Mouse (Mus musculus) monocyte, adult 59 days (primary cell): ENCODE data around the gene Gm17571. TPM values are rescaled to one million over a fixed set of nuclear protein-coding genes. Genes with fewer than 3 reads are reported as not detected.

Source experiments
- total RNA-seq, 2 experiments: library from RNA; stranded (reverse); gene quantifications; one replicate each; pipeline ENCODE4 v1.2.4; 2023

Gene Gm17571
- not detected for total RNA-seq

GRCm38 (mm10) chr9:13446703-13447285, at the start of gene Gm17571:
Gene Gm17571, minus strand, starts transcription at chr9:13446753.

Other genes starting within 250 kb of the Gm17571 start
- 1 to 10 TPM; 7.7 to 8.8 TPM for gene Jrkl, start 200.9 kb downstream of the Gm17571 start, total RNA-seq
- gene Ccdc82, start 199.8 kb downstream of the Gm17571 start, total RNA-seq = 10 to 100 TPM; 23.4 to 23.5 TPM
- gene Maml2, start 148.8 kb downstream of the Gm17571 start, total RNA-seq = 10 to 100 TPM in 1 of 2 experiments, 1 to 10 TPM in 1; 9.7 to 10.4 TPM